Mouse (Mus musculus): ENCODE results near the gene Fos.

DNA sequence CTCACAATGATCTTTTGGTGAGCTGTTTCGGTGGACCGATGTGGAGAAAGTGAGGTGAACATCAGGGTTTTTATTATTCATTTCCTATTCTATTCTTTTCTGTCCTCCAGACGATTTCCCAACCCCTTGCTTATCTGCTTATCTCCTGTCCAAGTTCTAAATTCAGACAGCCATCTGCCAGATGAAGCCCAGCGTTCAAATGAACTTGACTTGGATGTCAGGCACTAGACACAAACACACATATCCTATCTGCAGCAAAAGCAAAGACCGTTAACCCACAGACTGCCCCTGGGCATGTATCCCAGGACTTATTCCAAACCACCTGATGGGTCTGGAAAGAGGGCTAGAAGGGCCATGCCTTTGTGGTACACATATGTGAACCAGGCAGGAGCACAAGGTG is 9.3 kb upstream of the Fos start:
- no peak for TF ChIP-seq CTCF (IDR thresholded peaks at IDR 0.05; ENCODE audit: insufficient read depth, low read length)
- TF ChIP-seq POLR2A (IDR thresholded peaks at IDR 0.05; ENCODE audit: borderline replicate concordance, extremely low read depth, low read depth, low read length), result no peak
